Mouse (Mus musculus): ENCODE measurements around the gene Kalrn. TPM values are rescaled to one million over a fixed set of nuclear protein-coding genes. Genes with fewer than 3 reads are reported as not detected.

Kalrn gene
- total RNA-seq, 2 experiments from 2014 or later = 478 to 544 TPM

GRCm38 (mm10) chr16:34184721-34185120 is 388.6 kb downstream of the Kalrn start:
- intact Hi-C loops (cut with DNase I) = no loop called here
- no peak for DNase-seq (ENCODE audit: low spot score in 2 of 2)

- intact Hi-C loops (cut with DNase I) = no loop called here
These were observed 390.1 kb downstream of the Kalrn start for GRCm38 (mm10) chr16:34183186-34183585.

GRCm38 (mm10) chr16:34175625-34176024 is 397.7 kb downstream of the Kalrn start:
- intact Hi-C loops (cut with DNase I) = no loop called here
- DNase-seq (ENCODE audit: low spot score in 2 of 2) = no peak

More at GRCm38 (mm10) chr16:34183186-34183585, 390.1 kb downstream of the Kalrn start:
- DNase-seq (ENCODE audit: low spot score in 2 of 2) = no peak

GRCm38 (mm10) chr16:34172572-34173181 is 400.7 kb downstream of the Kalrn start:
- intact Hi-C loops (cut with DNase I) = loop anchor here (5.0 kb wide), 1 partner anchor 45 kb away; no protein-coding TSS in a partner anchor
- DNase-seq (ENCODE audit: low spot score in 2 of 2) = peak; percentile 72 to 93

- DNase-seq (ENCODE audit: low spot score in 2 of 2) = no peak
- intact Hi-C loops (cut with DNase I) = no loop called here
These were observed 406.3 kb downstream of the Kalrn start for GRCm38 (mm10) chr16:34167042-34167441.

- DNase-seq (ENCODE audit: low spot score in 2 of 2) = peak in 1 of 2 experiments; percentile 61
- intact Hi-C loops (cut with DNase I) = no loop called here
These were observed 410.2 kb downstream of the Kalrn start for GRCm38 (mm10) chr16:34163086-34163485.

- DNase-seq (ENCODE audit: low spot score in 2 of 2) = peak in 1 of 2 experiments; percentile 52
- intact Hi-C loops (cut with DNase I) = no loop called here
These were observed 413.8 kb downstream of the Kalrn start for GRCm38 (mm10) chr16:34159576-34159975.

- no peak for DNase-seq (ENCODE audit: low spot score in 2 of 2)
- intact Hi-C loops (cut with DNase I) = no loop called here
These were observed 415.8 kb downstream of the Kalrn start for GRCm38 (mm10) chr16:34157386-34158135.

- no peak for DNase-seq (ENCODE audit: low spot score in 2 of 2)
- intact Hi-C loops (cut with DNase I) = no loop called here
These were observed 417.6 kb downstream of the Kalrn start for GRCm38 (mm10) chr16:34155696-34156095.

- intact Hi-C loops (cut with DNase I) = no loop called here
- DNase-seq (ENCODE audit: low spot score in 2 of 2) = no peak
These were observed 418.4 kb downstream of the Kalrn start for GRCm38 (mm10) chr16:34154903-34155302.

GRCm38 (mm10) chr16:34151528-34152071 is 421.7 kb downstream of the Kalrn start:
- DNase-seq (ENCODE audit: low spot score in 2 of 2) = no peak
- intact Hi-C loops (cut with DNase I) = no loop called here

GRCm38 (mm10) chr16:34141670-34142069 is 431.7 kb downstream of the Kalrn start:
- intact Hi-C loops (cut with DNase I) = no loop called here
- no peak for DNase-seq (ENCODE audit: low spot score in 2 of 2)

- DNase-seq (ENCODE audit: low spot score in 2 of 2) = no peak
- intact Hi-C loops (cut with DNase I) = no loop called here
These were observed 438.3 kb downstream of the Kalrn start for GRCm38 (mm10) chr16:34135074-34135473.

GRCm38 (mm10) chr16:34134628-34135027 is 438.7 kb downstream of the Kalrn start:
- intact Hi-C loops (cut with DNase I) = no loop called here
- DNase-seq (ENCODE audit: low spot score in 2 of 2) = peak in 1 of 2 experiments; percentile 84

- DNase-seq (ENCODE audit: low spot score in 2 of 2) = peak; percentile 81 to 94
- intact Hi-C loops (cut with DNase I) = loop anchor here (5.0 to 10.0 kb wide), 3 partner anchors 47 to 579 kb away; no protein-coding TSS in a partner anchor
These were observed 447.7 kb downstream of the Kalrn start for GRCm38 (mm10) chr16:34125595-34125994.

GRCm38 (mm10) chr16:34122486-34122885 is 450.8 kb downstream of the Kalrn start:
- intact Hi-C loops (cut with DNase I) = loop anchor here (10.0 kb wide), 1 partner anchor 582 kb away; no protein-coding TSS in a partner anchor
- no peak for DNase-seq (ENCODE audit: low spot score in 2 of 2)

GRCm38 (mm10) chr16:34121288-34121687 is 452.0 kb downstream of the Kalrn start:
- intact Hi-C loops (cut with DNase I) = loop anchor here (10.0 kb wide), 1 partner anchor 584 kb away; no protein-coding TSS in a partner anchor

GRCm38 (mm10) chr16:34120801-34121201 is 452.5 kb downstream of the Kalrn start:
- DNase-seq (ENCODE audit: low spot score in 2 of 2) = peak; percentile 56 to 90

More at GRCm38 (mm10) chr16:34121288-34121687, 452.0 kb downstream of the Kalrn start:
- DNase-seq (ENCODE audit: low spot score in 2 of 2) = no peak

GRCm38 (mm10) chr16:34119844-34120243 is 453.5 kb downstream of the Kalrn start:
- intact Hi-C loops (cut with DNase I) = loop anchor here (10.0 kb wide), 1 partner anchor 585 kb away; no protein-coding TSS in a partner anchor
- no peak for DNase-seq (ENCODE audit: low spot score in 2 of 2)

More at GRCm38 (mm10) chr16:34120801-34121201, 452.5 kb downstream of the Kalrn start:
- intact Hi-C loops (cut with DNase I) = loop anchor here (10.0 kb wide), 1 partner anchor 584 kb away; no protein-coding TSS in a partner anchor

GRCm38 (mm10) chr16:34119370-34119769 is 454.0 kb downstream of the Kalrn start:
- DNase-seq (ENCODE audit: low spot score in 2 of 2) = peak; percentile 58 to 72

More at GRCm38 (mm10) chr16:34119370-34119769, 454.0 kb downstream of the Kalrn start:
- intact Hi-C loops (cut with DNase I) = no loop called here
